ENCODE assay signal across 20 mouse cellular contexts in genomic region chr2:101252228-101252627, GRCm38 (mm10).
A peak's percentile ranks its signal among the peaks of the same experiment; 100 is the strongest.
DNase-seq lines count a peak whose midpoint lies in the region; ATAC-seq and TF ChIP-seq lines count a peak whose summit lies in the region.
"Had no signal": no experiment of that assay in that cellular context is flagged by ENCODE, and none has a peak within 500 bp of the region (broad histone marks: within the 10 kb centered on the region; RNA-seq: fewer than 3 reads in every experiment).

No protein-coding gene starts in this region.

- no peak for DNase-seq in forebrain, embryonic 10.5 days (ENCODE audit: extremely low spot score, low spot score)
- DNase-seq in midbrain, embryonic 14.5 days, result peak; percentile 49
- DNase-seq in midbrain, embryonic 11.5 days (ENCODE audit: low spot score, missing footprints), result no peak
- no peak for DNase-seq in midbrain, postnatal 0 days (ENCODE audit: low spot score)
- DNase-seq in urinary bladder, postnatal 4 days (ENCODE audit: low spot score in 2 of 2), result no peak
- no peak for DNase-seq in heart, postnatal 36 days
- DNase-seq: adrenal gland, adult 2 months; adrenal gland, postnatal 10 days; adrenal gland, postnatal 25 days; cerebellum, adult 11-12 months; cerebellum, adult 2 months; cerebellum, adult 9-10 months; cerebellum, postnatal 10 days; cerebellum, postnatal 25 days; forebrain, postnatal 0 days had no signal

- 70% methylated on average over 3 of the region's 3 CpGs for WGBS in forebrain, embryonic 16.5 days
- WGBS in forebrain, embryonic 10.5 days, result 84% methylated on average over 3 of the region's 3 CpGs
- 65% methylated on average over 3 of the region's 3 CpGs for WGBS in midbrain, embryonic 14.5 days
- WGBS in midbrain, embryonic 11.5 days, result 77% methylated on average over 3 of the region's 3 CpGs
- 47% methylated on average over 3 of the region's 3 CpGs for WGBS in midbrain, embryonic 15.5 days
- 45% methylated on average over 3 of the region's 3 CpGs for WGBS in midbrain, postnatal 0 days

- H3K9ac ChIP-seq in forebrain, embryonic 16.5 days (replicated peaks; ENCODE audit: low read depth, low read length), result no peak overlapping the region
- H3K9ac ChIP-seq in midbrain, embryonic 14.5 days (replicated peaks; ENCODE audit: low read length), result no peak overlapping the region
- H3K9ac ChIP-seq in midbrain, embryonic 11.5 days (ENCODE audit: low read length), result no peak overlapping the region
- H3K9ac ChIP-seq in midbrain, embryonic 15.5 days, result no peak overlapping the region
- H3K9ac ChIP-seq in midbrain, postnatal 0 days (replicated peaks; ENCODE audit: low read length, poor library complexity, severe bottlenecking), result no peak overlapping the region
- H3K9ac ChIP-seq: embryonic facial prominence, embryonic 12.5 days; forebrain, embryonic 13.5 days; forebrain, postnatal 0 days had no signal

- 0 out of 2 replicates have a peak, but pooled peaks have one; percentile 40 for ATAC-seq in forebrain, embryonic 16.5 days
- peak; percentile 48 for ATAC-seq in midbrain, embryonic 14.5 days (ENCODE audit: low FRiP score, low TSS enrichment)
- no peak for ATAC-seq in midbrain, embryonic 11.5 days (ENCODE audit: low FRiP score)
- ATAC-seq in midbrain, embryonic 15.5 days (replicated peaks), result peak; percentile 79
- 0 out of 2 replicates have a peak, but pooled peaks have one; percentile 41 for ATAC-seq in midbrain, postnatal 0 days (ENCODE audit: low FRiP score)
- ATAC-seq: forebrain, embryonic 13.5 days; forebrain, postnatal 0 days had no signal

- H3K9me3 ChIP-seq in forebrain, embryonic 16.5 days (ENCODE audit: control insufficient read depth, low read length), result no peaks in the 10 kb centered on the region
- no peaks in the 10 kb centered on the region for H3K9me3 ChIP-seq in forebrain, embryonic 10.5 days
- no peaks in the 10 kb centered on the region for H3K9me3 ChIP-seq in midbrain, embryonic 14.5 days (ENCODE audit: control insufficient read depth, low read length)
- H3K9me3 ChIP-seq in midbrain, embryonic 11.5 days (ENCODE audit: control insufficient read depth, low read length), result no peaks in the 10 kb centered on the region
- no peaks in the 10 kb centered on the region for H3K9me3 ChIP-seq in midbrain, embryonic 15.5 days
- H3K9me3 ChIP-seq in midbrain, postnatal 0 days (ENCODE audit: low read length), result no peaks in the 10 kb centered on the region
- H3K9me3 ChIP-seq: embryonic facial prominence, embryonic 10.5 days; embryonic facial prominence, embryonic 12.5 days; forebrain, embryonic 13.5 days had no signal

- intact Hi-C loops in heart, postnatal 36 days (cut with DNase I), result no loop called here

- H3K4me3 ChIP-seq in forebrain, embryonic 16.5 days (replicated peaks; ENCODE audit: low read length), result no peak overlapping the region
- no peak overlapping the region for H3K4me3 ChIP-seq in forebrain, embryonic 10.5 days
- no peak overlapping the region for H3K4me3 ChIP-seq in midbrain, embryonic 14.5 days (replicated peaks; ENCODE audit: low read depth, low read length)
- H3K4me3 ChIP-seq in midbrain, embryonic 11.5 days (ENCODE audit: low read depth, low read length), result no peak overlapping the region
- H3K4me3 ChIP-seq in midbrain, embryonic 15.5 days, result no peak overlapping the region
- H3K4me3 ChIP-seq in midbrain, postnatal 0 days (ENCODE audit: low read depth, low read length), result no peak overlapping the region
- H3K4me3 ChIP-seq: embryonic facial prominence, embryonic 10.5 days; embryonic facial prominence, embryonic 12.5 days; forebrain, embryonic 13.5 days had no signal

- H3K27me3 ChIP-seq in forebrain, embryonic 16.5 days (replicated peaks; ENCODE audit: control insufficient read depth, insufficient read depth, low read length), result no peaks in the 10 kb centered on the region
- no peaks in the 10 kb centered on the region for H3K27me3 ChIP-seq in forebrain, embryonic 10.5 days (ENCODE audit: poor library complexity, severe bottlenecking)
- H3K27me3 ChIP-seq in midbrain, embryonic 14.5 days (ENCODE audit: control insufficient read depth, insufficient read depth, low read length), result no peaks in the 10 kb centered on the region
- H3K27me3 ChIP-seq in midbrain, embryonic 11.5 days (ENCODE audit: control insufficient read depth, insufficient read depth, low read length), result no peaks in the 10 kb centered on the region
- H3K27me3 ChIP-seq in midbrain, embryonic 15.5 days (replicated peaks), result no peaks in the 10 kb centered on the region
- H3K27me3 ChIP-seq in midbrain, postnatal 0 days (ENCODE audit: insufficient read depth, low read length), result no peaks in the 10 kb centered on the region
- H3K27me3 ChIP-seq: embryonic facial prominence, embryonic 12.5 days; forebrain, embryonic 13.5 days had no signal

- H3K4me1 ChIP-seq in forebrain, embryonic 16.5 days (replicated peaks; ENCODE audit: control insufficient read depth, insufficient read depth, low read length), result no peaks in the 10 kb centered on the region
- H3K4me1 ChIP-seq in forebrain, embryonic 10.5 days, result no peaks in the 10 kb centered on the region
- no peaks in the 10 kb centered on the region for H3K4me1 ChIP-seq in midbrain, embryonic 14.5 days (ENCODE audit: control insufficient read depth, insufficient read depth, low read length)
- H3K4me1 ChIP-seq in midbrain, embryonic 11.5 days (ENCODE audit: control insufficient read depth, insufficient read depth, low read length), result no peaks in the 10 kb centered on the region
- H3K4me1 ChIP-seq in midbrain, embryonic 15.5 days, result no peaks in the 10 kb centered on the region
- no peaks in the 10 kb centered on the region for H3K4me1 ChIP-seq in midbrain, postnatal 0 days (ENCODE audit: insufficient read depth, low read length)
- H3K4me1 ChIP-seq: embryonic facial prominence, embryonic 10.5 days; embryonic facial prominence, embryonic 12.5 days; forebrain, embryonic 13.5 days had no signal

- no peak overlapping the region for H3K27ac ChIP-seq in forebrain, embryonic 16.5 days (ENCODE audit: low read length)
- H3K27ac ChIP-seq in forebrain, embryonic 10.5 days, result no peak overlapping the region
- no peak overlapping the region for H3K27ac ChIP-seq in midbrain, embryonic 14.5 days (replicated peaks; ENCODE audit: low read depth, low read length)
- H3K27ac ChIP-seq in midbrain, embryonic 11.5 days (ENCODE audit: low read depth, low read length), result no peak overlapping the region
- no peak overlapping the region for H3K27ac ChIP-seq in midbrain, embryonic 15.5 days
- no peak overlapping the region for H3K27ac ChIP-seq in midbrain, postnatal 0 days (ENCODE audit: low read depth, low read length)
- H3K27ac ChIP-seq: embryonic facial prominence, embryonic 10.5 days; embryonic facial prominence, embryonic 12.5 days; forebrain, embryonic 13.5 days had no signal

- H3K36me3 ChIP-seq in forebrain, embryonic 16.5 days (ENCODE audit: control insufficient read depth, insufficient read depth), result no peaks in the 10 kb centered on the region
- no peaks in the 10 kb centered on the region for H3K36me3 ChIP-seq in forebrain, embryonic 10.5 days (replicated peaks)
- H3K36me3 ChIP-seq in midbrain, embryonic 14.5 days (ENCODE audit: control insufficient read depth, insufficient read depth, low read length), result no peaks in the 10 kb centered on the region
- H3K36me3 ChIP-seq in midbrain, embryonic 11.5 days (ENCODE audit: control insufficient read depth, insufficient read depth, low read length), result no peaks in the 10 kb centered on the region
- no peaks in the 10 kb centered on the region for H3K36me3 ChIP-seq in midbrain, embryonic 15.5 days (replicated peaks)
- H3K36me3 ChIP-seq in midbrain, postnatal 0 days (ENCODE audit: insufficient read depth, low read length), result no peaks in the 10 kb centered on the region
- H3K36me3 ChIP-seq: embryonic facial prominence, embryonic 10.5 days; embryonic facial prominence, embryonic 12.5 days had no signal

- TF ChIP-seq CTCF in midbrain, postnatal 0 days (IDR thresholded peaks at IDR 0.05), result no peak

- no peak overlapping the region for H3K4me2 ChIP-seq in forebrain, embryonic 16.5 days (ENCODE audit: low read length)
- no peak overlapping the region for H3K4me2 ChIP-seq in midbrain, embryonic 14.5 days (ENCODE audit: low read length)
- no peak overlapping the region for H3K4me2 ChIP-seq in midbrain, embryonic 11.5 days
- no peak overlapping the region for H3K4me2 ChIP-seq in midbrain, embryonic 15.5 days
- no peak overlapping the region for H3K4me2 ChIP-seq in midbrain, postnatal 0 days (ENCODE audit: low read depth, low read length, poor library complexity, severe bottlenecking)
- H3K4me2 ChIP-seq: embryonic facial prominence, embryonic 12.5 days; forebrain, embryonic 13.5 days had no signal
